Mouse (Mus musculus) testis, adult 2 months (tissue): ENCODE results near the gene Aqr.

Experiments used
- CTCF ChIP-seq: fragments of 200-500 bp; IDR thresholded peaks from 2 replicates; pipeline ENCODE4 v1.5.1; 2012; ENCODE audit warnings: low read depth, mild to moderate bottlenecking, inconsistent platforms, low read length, moderate library complexity; ENCODE audit not compliant: control insufficient read depth, insufficient read depth, insufficient replicate concordance
- POLR2A ChIP-seq: fragments of 200-500 bp; IDR thresholded peaks from 2 replicates; pipeline ENCODE4 v1.6.1; 2012; ENCODE audit warnings: low read depth, mild to moderate bottlenecking, inconsistent platforms, low read length, moderate library complexity; ENCODE audit not compliant: control insufficient read depth

- TF ChIP-seq CTCF (no peak), POLR2A (no peak)
Measured at GRCm38 (mm10) chr2:114052696-114053598, 133.9 kb downstream of the Aqr start, which contains the start of gene Actc1.
